Mouse (Mus musculus): ENCODE measurements around the gene Phc1. TPM values are rescaled to one million over a fixed set of nuclear protein-coding genes. Genes with fewer than 3 reads are reported as not detected.

Phc1 gene
- polyA plus RNA-seq, 1 experiment from 2014 or later: 36.1 TPM

DNA sequence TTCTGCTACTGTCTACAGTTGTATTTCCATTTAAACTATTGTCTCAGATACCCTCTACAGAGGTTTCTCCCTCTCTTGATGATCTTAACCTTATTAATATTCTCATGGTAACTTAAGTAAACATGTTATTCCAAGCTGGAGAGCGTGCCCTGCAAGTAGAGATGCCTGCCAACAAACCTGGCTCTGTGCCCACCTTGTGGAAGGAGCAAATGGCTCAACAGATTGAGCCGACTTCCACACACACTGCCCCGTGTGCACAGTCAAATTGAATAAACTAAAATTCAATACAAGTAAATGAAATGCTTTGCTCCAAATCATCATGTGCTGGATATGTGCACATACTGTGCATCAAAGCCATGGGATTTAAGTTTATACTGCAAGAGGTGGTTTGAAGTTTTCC, 71.8 kb downstream of the Phc1 start:
- Histone ChIP-seq H3K4me1 (no peaks in the 10 kb centered on the region), H3K4me2 (replicated peaks) (no peak overlapping the region), H3K9me3 (no peaks in the 10 kb centered on the region), H3K36me3 (no peaks in the 10 kb centered on the region), H3K27ac (replicated peaks) (no peak overlapping the region), H3K9ac (replicated peaks) (no peak overlapping the region), H3K4me3 (no peak overlapping the region), H3K27me3 (no peaks in the 10 kb centered on the region)
- WGBS: 70% methylated on average over 3 of the region's 3 CpGs
- no peak for ATAC-seq (ENCODE audit: low FRiP score, low read depth)

Other genes starting within 250 kb of the Phc1 start
- gene Klrg1, start 57.7 kb downstream of the Phc1 start, polyA plus RNA-seq (2016; fragmentation: Nextera tagmentation; extraction: Ambion mirVana): 0.16 and 0.29 TPM in 2 replicates
- 72.2 and 72.6 TPM in 2 replicates for gene M6pr, start 31.8 kb downstream of the Phc1 start, polyA plus RNA-seq (2016; fragmentation: Nextera tagmentation; extraction: Ambion mirVana)
- gene Rimklb, start 158.2 kb upstream of the Phc1 start, polyA plus RNA-seq (2016; fragmentation: Nextera tagmentation; extraction: Ambion mirVana): 82.8 and 91.4 TPM in 2 replicates
- gene Mfap5, start 165.3 kb upstream of the Phc1 start, polyA plus RNA-seq (2016; fragmentation: Nextera tagmentation; extraction: Ambion mirVana): 1.0 and 2.0 TPM in 2 replicates
- gene Aicda, start 213.2 kb upstream of the Phc1 start, polyA plus RNA-seq (2016; fragmentation: Nextera tagmentation; extraction: Ambion mirVana): not detected in 2 replicates